8 mouse cellular contexts compared by ENCODE assay signal in the genomic region with DNA sequence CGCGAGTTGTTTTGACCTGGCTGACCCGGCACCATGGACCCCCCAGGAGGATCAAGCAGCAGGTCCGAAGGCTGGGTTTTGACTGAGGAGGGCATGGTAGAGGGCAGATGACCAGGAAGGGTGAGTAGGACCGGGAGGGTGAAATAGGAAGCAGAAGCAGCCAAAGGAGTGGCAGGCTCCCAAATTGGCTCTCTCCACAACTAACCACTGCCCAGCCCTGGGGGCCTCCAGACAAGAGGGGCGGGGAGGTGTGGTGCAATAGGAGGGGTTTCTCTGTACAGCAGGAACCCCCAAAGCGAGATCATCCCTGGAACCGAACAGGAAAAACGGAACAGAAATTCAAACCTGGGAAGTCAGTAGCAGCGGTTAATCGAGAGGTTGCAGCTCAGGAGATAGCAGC. TPM values are rescaled to one million over a fixed set of nuclear protein-coding genes. Genes with fewer than 3 reads are reported as not detected.
DNase-seq lines count a peak whose midpoint lies in the region; ATAC-seq and TF ChIP-seq lines count a peak whose summit lies in the region.

No protein-coding gene starts in this region.

- peak overlapping the region; percentile 87 for H3K4me3 ChIP-seq in kidney, embryonic 15.5 days (replicated peaks)
- H3K4me3 ChIP-seq in cerebellum, adult 2 months (replicated peaks; ENCODE audit: insufficient read depth, low read depth, low read length), result peak overlapping the region; percentile 59
- H3K4me3 ChIP-seq in heart, embryonic 14.5 days (ENCODE audit: control insufficient read depth in 1 of 2, insufficient read depth in 1 of 2, low read depth in 1 of 2, low read length in 2 of 2), result peak overlapping the region; percentile 68 to 84
- H3K4me3 ChIP-seq in liver, embryonic 16.5 days (ENCODE audit: low read depth, low read length), result peak overlapping the region; percentile 73
- peak overlapping the region; percentile 65 for H3K4me3 ChIP-seq in small intestine, adult 2 months (ENCODE audit: low read depth, low read length)

- peak overlapping the region; percentile 78 for H3K9ac ChIP-seq in kidney, embryonic 15.5 days
- peak overlapping the region; percentile 79 for H3K9ac ChIP-seq in heart, embryonic 14.5 days (ENCODE audit: low read length)
- peak overlapping the region; percentile 67 for H3K9ac ChIP-seq in liver, embryonic 16.5 days (ENCODE audit: low read depth, low read length)

- no peak for TF ChIP-seq CTCF in cerebellum, adult 2 months (IDR thresholded peaks at IDR 0.05; ENCODE audit: borderline replicate concordance, insufficient read depth, low read depth, low read length)
- no peak for TF ChIP-seq CTCF in small intestine, adult 2 months (IDR thresholded peaks at IDR 0.05; ENCODE audit: extremely low read depth, insufficient read length, insufficient replicate concordance, low read depth, low read length)

- no peak for ATAC-seq in kidney, embryonic 15.5 days (replicated peaks; ENCODE audit: low FRiP score)
- ATAC-seq in heart, embryonic 14.5 days (ENCODE audit: insufficient number of reproducible peaks, insufficient read depth, low FRiP score, low read depth), result no peak
- ATAC-seq in liver, embryonic 16.5 days (ENCODE audit: low read depth), result no peak

- H3K27ac ChIP-seq in kidney, embryonic 15.5 days, result peak overlapping the region; percentile 32; the same call in 1 of the 2 replicates
- no peak overlapping the region for H3K27ac ChIP-seq in cerebellum, adult 2 months (ENCODE audit: insufficient read depth, low read length)
- H3K27ac ChIP-seq in heart, embryonic 14.5 days (replicated peaks in 1 of 2; ENCODE audit: control insufficient read depth in 1 of 2, insufficient read depth in 1 of 2, low read depth in 2 of 2, low read length in 2 of 2), result no peak overlapping the region
- no peak overlapping the region for H3K27ac ChIP-seq in liver, embryonic 16.5 days (ENCODE audit: low read length)
- no peak overlapping the region for H3K27ac ChIP-seq in small intestine, adult 2 months (ENCODE audit: insufficient read depth, low read depth, low read length)

- no peaks in the 10 kb centered on the region for H3K36me3 ChIP-seq in kidney, embryonic 15.5 days
- no peaks in the 10 kb centered on the region for H3K36me3 ChIP-seq in heart, embryonic 14.5 days (ENCODE audit: control insufficient read depth, insufficient read depth, low read length)
- no peaks in the 10 kb centered on the region for H3K36me3 ChIP-seq in liver, embryonic 16.5 days (ENCODE audit: control insufficient read depth, insufficient read depth)
- no peaks in the 10 kb centered on the region for H3K36me3 ChIP-seq in small intestine, adult 2 months (ENCODE audit: control insufficient read depth, insufficient read depth, low read length)

- WGBS in kidney, embryonic 15.5 days, result 3% methylated on average over 11 of the region's 11 CpGs
- 1% methylated on average over 11 of the region's 11 CpGs for WGBS in cerebellum, adult 2 months
- 3% methylated on average over 11 of the region's 11 CpGs for WGBS in heart, embryonic 14.5 days
- 2% methylated on average over 11 of the region's 11 CpGs for WGBS in liver, embryonic 16.5 days (ENCODE audit: insufficient replicate concordance)
- 7% methylated on average over 11 of the region's 11 CpGs for WGBS in small intestine, adult 2 months

- peak overlapping the region; percentile 98 for H3K4me2 ChIP-seq in kidney, embryonic 15.5 days
- peak overlapping the region; percentile 96 for H3K4me2 ChIP-seq in heart, embryonic 14.5 days (ENCODE audit: low read length)
- peak overlapping the region; percentile 96 for H3K4me2 ChIP-seq in liver, embryonic 16.5 days (ENCODE audit: low read depth, low read length)

- DNase-seq in kidney, adult 9 months, result no peak
- peak; percentile 32 to 40 for DNase-seq in cerebellum, adult 2 months
- DNase-seq in adrenal gland, adult 8-10 months, result no peak
- DNase-seq in yolk sac, embryonic 10.5 days (ENCODE audit: low spot score), result no peak

- 0 out of 2 replicates have a peak, but pooled peaks have one; percentile 5 for TF ChIP-seq POLR2A in cerebellum, adult 2 months (IDR thresholded peaks at IDR 0.05; ENCODE audit: borderline replicate concordance, insufficient read depth, low read length)
- TF ChIP-seq POLR2A in small intestine, adult 2 months (IDR thresholded peaks at IDR 0.05; ENCODE audit: low read depth, low read length), result no peak

- H3K9me3 ChIP-seq in kidney, embryonic 15.5 days (replicated peaks), result no peaks in the 10 kb centered on the region
- no peaks in the 10 kb centered on the region for H3K9me3 ChIP-seq in heart, embryonic 14.5 days (ENCODE audit: control insufficient read depth, low read length)
- no peaks in the 10 kb centered on the region for H3K9me3 ChIP-seq in liver, embryonic 16.5 days (replicated peaks; ENCODE audit: control insufficient read depth, low read length)

- H3K27me3 ChIP-seq in kidney, embryonic 15.5 days, result peaks cover 24% of the 10 kb centered on the region; the same call in 1 of the 2 replicates
- H3K27me3 ChIP-seq in cerebellum, adult 2 months (ENCODE audit: control insufficient read depth, insufficient read depth, low read length), result no peaks in the 10 kb centered on the region
- no peaks in the 10 kb centered on the region for H3K27me3 ChIP-seq in heart, embryonic 14.5 days (ENCODE audit: control insufficient read depth, insufficient read depth, low read length)
- peaks cover 17% of the 10 kb centered on the region for H3K27me3 ChIP-seq in liver, embryonic 16.5 days (ENCODE audit: control insufficient read depth, insufficient read depth, low read depth, low read length)
- no peaks in the 10 kb centered on the region; the same call in 1 of the 2 replicates for H3K27me3 ChIP-seq in small intestine, adult 2 months (ENCODE audit: control insufficient read depth, insufficient read depth, low read length)

- H3K4me1 ChIP-seq in kidney, embryonic 15.5 days, result peaks cover 27% of the 10 kb centered on the region
- no peaks in the 10 kb centered on the region; the same call in 1 of the 2 replicates for H3K4me1 ChIP-seq in cerebellum, adult 2 months (ENCODE audit: control insufficient read depth, insufficient read depth, low read length)
- peaks cover 4 to 13% of the 10 kb centered on the region in 2 experiments; a peak in 3 of 4 replicates for H3K4me1 ChIP-seq in heart, embryonic 14.5 days (ENCODE audit: control insufficient read depth in 2 of 2, insufficient read depth in 2 of 2, low read length in 2 of 2)
- H3K4me1 ChIP-seq in liver, embryonic 16.5 days (ENCODE audit: control insufficient read depth, low read depth, low read length), result peaks cover 21% of the 10 kb centered on the region
- peaks cover 11% of the 10 kb centered on the region for H3K4me1 ChIP-seq in small intestine, adult 2 months (ENCODE audit: control insufficient read depth, insufficient read depth, insufficient read length, low read length)

RNA-seq across cellular contexts. Expression of gene Fkbp1b, which starts 0.7 kb away (rescaled TPM):
- polyA plus RNA-seq in kidney, embryonic 15.5 days (2015; fragmentation: Nextera tagmentation; extraction: Ambion mirVana), result 8.9 and 9.0 TPM in 2 replicates
- 56.1 and 66.9 TPM in 2 replicates for polyA plus RNA-seq in cerebellum, adult 2 months (2012; rRNA removed)
- 11.4 and 13.0 TPM in 2 replicates for polyA plus RNA-seq in heart, embryonic 14.5 days (2014; fragmentation: Nextera tagmentation; extraction: Ambion mirVana)
- 3.6 TPM in 2 replicates for polyA plus RNA-seq in liver, embryonic 16.5 days (2015; fragmentation: Nextera tagmentation; extraction: Ambion mirVana)
- 0.93 and 1.7 TPM in 2 replicates for polyA plus RNA-seq in small intestine, adult 2 months (2012; rRNA removed)
- 10 to 100 TPM in 1 of 4 experiments, 1 to 10 TPM in 3; 2.8 to 16.0 (median 7.2) TPM for total RNA-seq in adrenal gland, adult 8-10 months (2022)

RNA-seq across cellular contexts. Expression of gene Wdcp, which starts 2.4 kb away (rescaled TPM):
- 19.4 and 19.5 TPM in 2 replicates for polyA plus RNA-seq in kidney, embryonic 15.5 days (2015; fragmentation: Nextera tagmentation; extraction: Ambion mirVana)
- polyA plus RNA-seq in cerebellum, adult 2 months (2012; rRNA removed), result 14.9 and 15.2 TPM in 2 replicates
- 13.8 and 14.4 TPM in 2 replicates for polyA plus RNA-seq in heart, embryonic 14.5 days (2014; fragmentation: Nextera tagmentation; extraction: Ambion mirVana)
- 8.8 and 10.2 TPM in 2 replicates for polyA plus RNA-seq in liver, embryonic 16.5 days (2015; fragmentation: Nextera tagmentation; extraction: Ambion mirVana)
- polyA plus RNA-seq in small intestine, adult 2 months (2012; rRNA removed), result 1.5 and 1.6 TPM in 2 replicates
- total RNA-seq in adrenal gland, adult 8-10 months (2022), result 10 to 100 TPM; 10.1 to 13.0 (median 11.5) TPM

RNA-seq across cellular contexts. Expression of gene Sf3b6, which starts 23.4 kb away (rescaled TPM):
- 207 and 229 TPM in 2 replicates for polyA plus RNA-seq in kidney, embryonic 15.5 days (2015; fragmentation: Nextera tagmentation; extraction: Ambion mirVana)
- polyA plus RNA-seq in cerebellum, adult 2 months (2012; rRNA removed), result 132 and 137 TPM in 2 replicates
- polyA plus RNA-seq in heart, embryonic 14.5 days (2014; fragmentation: Nextera tagmentation; extraction: Ambion mirVana), result 150 and 173 TPM in 2 replicates
- 80.2 and 83.3 TPM in 2 replicates for polyA plus RNA-seq in liver, embryonic 16.5 days (2015; fragmentation: Nextera tagmentation; extraction: Ambion mirVana)
- 21.5 and 36.9 TPM in 2 replicates for polyA plus RNA-seq in small intestine, adult 2 months (2012; rRNA removed)
- 100 to 1,000 TPM in 3 of 4 experiments, 10 to 100 TPM in 1; 98.9 to 114 (median 103) TPM for total RNA-seq in adrenal gland, adult 8-10 months (2022)

RNA-seq across cellular contexts. Expression of gene Mfsd2b, which starts 33.4 kb away (rescaled TPM):
- polyA plus RNA-seq in kidney, embryonic 15.5 days (2015; fragmentation: Nextera tagmentation; extraction: Ambion mirVana), result 1.3 TPM in 2 replicates
- 3.0 TPM in 2 replicates for polyA plus RNA-seq in cerebellum, adult 2 months (2012; rRNA removed)
- polyA plus RNA-seq in heart, embryonic 14.5 days (2014; fragmentation: Nextera tagmentation; extraction: Ambion mirVana), result 1.7 and 1.8 TPM in 2 replicates
- polyA plus RNA-seq in liver, embryonic 16.5 days (2015; fragmentation: Nextera tagmentation; extraction: Ambion mirVana), result 60.8 and 63.3 TPM in 2 replicates
- 1.7 and 6.1 TPM in 2 replicates for polyA plus RNA-seq in small intestine, adult 2 months (2012; rRNA removed)
- total RNA-seq in adrenal gland, adult 8-10 months (2022), result 1 to 10 TPM in 1 of 4 experiments, under 1 TPM in 3; 0.67 to 1.8 (median 0.83) TPM

Comparison
In these comparisons a context has a peak if more than half of its experiments do, and no peak if none do; other contexts are left out.
1. DNase-seq: peak in cerebellum, adult 2 months (2 of 2); none in kidney, adult 9 months (single experiment), adrenal gland, adult 8-10 months (single experiment) and yolk sac, embryonic 10.5 days (single experiment).
2. Peak in every context shown above with its lines, with median percentiles within 50 percentile points of each other: H3K4me2 ChIP-seq, H3K4me3 ChIP-seq and H3K9ac ChIP-seq.